Mouse (Mus musculus) thymus, postnatal 4 days (tissue): ENCODE results near the gene 4932438A13Rik.

Source experiments
- DNase-seq: peaks from one replicate; pipeline ENCODE4 v3.0.0; 2021

Gene 4932438A13Rik

GRCm38 (mm10) chr3:36941572-36941971, 78.7 kb downstream of the 4932438A13Rik start:
- no peak for DNase-seq

- no peak for DNase-seq
Measured at GRCm38 (mm10) chr3:36942108-36942507, 79.2 kb downstream of the 4932438A13Rik start.

- DNase-seq, result no peak
Measured at GRCm38 (mm10) chr3:36943706-36944105, 80.8 kb downstream of the 4932438A13Rik start.

GRCm38 (mm10) chr3:37037979-37038378, 175.1 kb downstream of the 4932438A13Rik start:
- DNase-seq, result no peak

- no peak for DNase-seq
Measured at GRCm38 (mm10) chr3:37039811-37040210, 176.9 kb downstream of the 4932438A13Rik start.

GRCm38 (mm10) chr3:37051491-37051890, 188.6 kb downstream of the 4932438A13Rik start:
- DNase-seq, result no peak

GRCm38 (mm10) chr3:37063406-37063805, 200.5 kb downstream of the 4932438A13Rik start, which contains the start of gene Adad1:
Gene Adad1 (plus strand): TSS chr3:37063527.
- no peak for DNase-seq

GRCm38 (mm10) chr3:37073211-37073610, 210.3 kb downstream of the 4932438A13Rik start:
- DNase-seq, result peak; percentile 45

GRCm38 (mm10) chr3:37084860-37085259, 222.0 kb downstream of the 4932438A13Rik start:
- no peak for DNase-seq

GRCm38 (mm10) chr3:37090721-37091120, 227.8 kb downstream of the 4932438A13Rik start:
- DNase-seq, result no peak
